Mouse (Mus musculus) lung, postnatal 0 days (tissue): ENCODE data around the gene Grin3a.

Experiments
- CTCF ChIP-seq: IDR thresholded peaks from 2 replicates; pipeline ENCODE4 v1.5.1; 2016; ENCODE audit warnings: antibody characterized with exemption, mild to moderate bottlenecking
- EP300 ChIP-seq: IDR thresholded peaks from 2 replicates; pipeline ENCODE4 v1.6.1; 2016; ENCODE audit warnings: antibody characterized with exemption, mild to moderate bottlenecking, control low read depth

GRCm38 (mm10) chr4:49691405-49692194 lies 153.9 kb downstream of the Grin3a start:
- TF ChIP-seq CTCF (no peak), EP300 (no peak)
